In genomic region chr13:99164360-99164759, GRCm38 (mm10) we compare ENCODE assay signal across 25 mouse cellular contexts. TPM values are rescaled to one million over a fixed set of nuclear protein-coding genes. Genes with fewer than 3 reads are reported as not detected.
A peak's percentile ranks its signal among the peaks of the same experiment; 100 is the strongest.
DNase-seq lines count a peak whose midpoint lies in the region; ATAC-seq lines count a peak whose summit lies in the region.
"Had no signal": no experiment of that assay in that cellular context is flagged by ENCODE, and none has a peak within 500 bp of the region (broad histone marks: within the 10 kb centered on the region; RNA-seq: fewer than 3 reads in every experiment).

No protein-coding gene starts in this region.

- no peaks in the 10 kb centered on the region for H3K9me3 ChIP-seq in heart, embryonic 10.5 days
- H3K9me3 ChIP-seq in kidney, embryonic 16.5 days (ENCODE audit: low read length), result no peaks in the 10 kb centered on the region
- H3K9me3 ChIP-seq: heart, embryonic 15.5 days; liver, embryonic 13.5 days; midbrain, embryonic 10.5 days; stomach, embryonic 15.5 days had no signal

- H3K4me1 ChIP-seq in heart, embryonic 10.5 days, result peaks cover 9% of the 10 kb centered on the region; the same call in 1 of the 2 replicates
- H3K4me1 ChIP-seq in kidney, embryonic 16.5 days (ENCODE audit: insufficient read depth, low read length), result peaks cover 19% of the 10 kb centered on the region
- H3K4me1 ChIP-seq: liver, embryonic 13.5 days had no signal

- ATAC-seq in kidney, embryonic 16.5 days (ENCODE audit: low FRiP score, low TSS enrichment), result no peak
- peak; percentile 52; the same call in 1 of the 2 replicates for ATAC-seq in granulocyte monocyte progenitor cell, adult 5-6 weeks (replicated peaks; ENCODE audit: poor library complexity, severe bottlenecking)
- ATAC-seq: CD4-positive, CD25-positive, alpha-beta regulatory T cell, adult 4 months; forebrain, embryonic 14.5 days; midbrain, embryonic 16.5 days had no signal

- H3K9ac ChIP-seq in kidney, embryonic 16.5 days (replicated peaks; ENCODE audit: low read length), result no peak overlapping the region
- H3K9ac ChIP-seq: heart, embryonic 15.5 days; liver, embryonic 13.5 days; stomach, embryonic 15.5 days had no signal

- H3K27ac ChIP-seq in heart, embryonic 10.5 days, result no peak overlapping the region
- H3K27ac ChIP-seq in kidney, embryonic 16.5 days (ENCODE audit: low read length), result peak overlapping the region; percentile 39; the same call in 1 of the 2 replicates
- H3K27ac ChIP-seq: liver, embryonic 13.5 days; macrophage had no signal

- H3K36me3 ChIP-seq in heart, embryonic 10.5 days, result no peaks in the 10 kb centered on the region
- H3K36me3 ChIP-seq in kidney, embryonic 16.5 days (ENCODE audit: insufficient read depth, low read length), result no peaks in the 10 kb centered on the region
- H3K36me3 ChIP-seq: heart, embryonic 15.5 days; liver, embryonic 13.5 days; midbrain, embryonic 10.5 days; stomach, embryonic 15.5 days had no signal

- peak; percentile 63 for DNase-seq in heart, adult 11 months
- DNase-seq in heart, embryonic 10.5 days (ENCODE audit: low spot score), result no peak
- DNase-seq in kidney, postnatal 25 days, result no peak
- DNase-seq in MEL-GATA-1-ER (ENCODE audit: extremely low read depth, low read depth), result peak; percentile 15
- DNase-seq in embryo, embryonic 11 days, result no peak
- DNase-seq: adrenal gland, postnatal 25 days; cerebellum, adult 9-10 months; gastrocnemius, postnatal 14 days; heart, adult 2 months; heart, postnatal 36 days; kidney, adult 2 months; kidney, postnatal 36 days; layer of hippocampus, postnatal 36 days; liver, embryonic 13.5 days; lung, adult 2 months; thymus, postnatal 14 days had no signal

- whole genome bisulfite sequencing in heart, embryonic 10.5 days, result 67% methylated on average over 2 of the region's 2 CpGs
- WGBS in kidney, embryonic 16.5 days, result 78% methylated on average over 2 of the region's 2 CpGs

- no peak overlapping the region for H3K4me3 ChIP-seq in heart, embryonic 10.5 days
- no peak overlapping the region for H3K4me3 ChIP-seq in kidney, embryonic 16.5 days (ENCODE audit: low read length)
- H3K4me3 ChIP-seq: heart, adult 2 months; heart, embryonic 15.5 days; liver, embryonic 13.5 days; midbrain, embryonic 10.5 days; stomach, embryonic 15.5 days had no signal

- no peaks in the 10 kb centered on the region for H3K27me3 ChIP-seq in heart, embryonic 10.5 days (ENCODE audit: insufficient read depth, poor library complexity, severe bottlenecking)
- H3K27me3 ChIP-seq in kidney, embryonic 16.5 days (ENCODE audit: insufficient read depth, low read length), result no peaks in the 10 kb centered on the region
- H3K27me3 ChIP-seq: heart, embryonic 15.5 days; liver, embryonic 13.5 days; stomach, embryonic 15.5 days had no signal

- H3K4me2 ChIP-seq in kidney, embryonic 16.5 days (replicated peaks; ENCODE audit: low read depth, low read length), result no peak overlapping the region
- H3K4me2 ChIP-seq: heart, embryonic 15.5 days; liver, embryonic 13.5 days; stomach, embryonic 15.5 days had no signal

RNA-seq across cellular contexts. Expression of gene Zfp366, which starts 20.3 kb away (rescaled TPM):
- 0.10 and 0.14 TPM in 2 replicates for polyA plus RNA-seq in heart, embryonic 10.5 days (2016; fragmentation: Nextera tagmentation; extraction: Ambion mirVana)
- 0.96 and 1.1 TPM in 2 replicates for polyA plus RNA-seq in kidney, embryonic 16.5 days (2015; fragmentation: Nextera tagmentation; extraction: Ambion mirVana)
- not detected in 2 replicates for total RNA-seq in granulocyte monocyte progenitor cell, adult 5-6 weeks (2014; fragmentation: Nextera tagmentation)
- total RNA-seq in granulocyte monocyte progenitor cell, adult 5-6 weeks (2017), result under 0.01 TPM in 1 of 2 replicates, not detected in the other

Comparison
In these comparisons a context has a peak if more than half of its experiments do, and no peak if none do; other contexts are left out.
1. DNase-seq: peak in heart, adult 11 months (single experiment) and MEL-GATA-1-ER (single experiment); none in heart, embryonic 10.5 days (single experiment), kidney, postnatal 25 days (0 of 2) and embryo, embryonic 11 days (single experiment).